Mouse (Mus musculus) testis, adult 2 months (tissue): Measurements from ENCODE around the gene Azin2.

ENCODE experiments used
- CTCF ChIP-seq: fragments of 200-500 bp; IDR thresholded peaks from 2 replicates; pipeline ENCODE4 v1.5.1; 2012; ENCODE audit warnings: low read depth, mild to moderate bottlenecking, inconsistent platforms, low read length, moderate library complexity; ENCODE audit not compliant: control insufficient read depth, insufficient read depth, insufficient replicate concordance
- POLR2A ChIP-seq: fragments of 200-500 bp; IDR thresholded peaks from 2 replicates; pipeline ENCODE4 v1.6.1; 2012; ENCODE audit warnings: low read depth, mild to moderate bottlenecking, inconsistent platforms, low read length, moderate library complexity; ENCODE audit not compliant: control insufficient read depth

DNA sequence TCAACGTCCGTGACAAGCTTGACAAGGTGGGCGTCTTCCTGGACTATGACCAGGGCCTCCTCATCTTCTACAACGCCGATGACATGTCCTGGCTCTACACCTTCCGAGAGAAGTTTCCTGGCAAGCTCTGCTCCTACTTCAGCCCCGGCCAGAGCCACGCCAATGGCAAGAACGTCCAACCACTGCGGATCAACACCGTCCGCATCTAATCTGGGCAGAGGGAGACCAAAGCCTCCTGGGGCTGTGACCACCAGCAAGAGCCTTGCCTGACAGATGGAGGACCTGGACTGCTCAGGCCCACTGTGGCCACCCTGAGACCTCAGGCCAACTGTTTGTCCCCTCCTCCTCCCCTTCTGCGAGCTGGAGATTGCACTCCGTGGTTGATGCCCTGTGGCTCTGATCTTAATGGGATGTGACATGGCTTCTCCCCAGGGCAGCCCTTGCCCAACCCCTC lies 52.8 kb downstream of the Azin2 start:
- no peak for TF ChIP-seq POLR2A
- no peak for TF ChIP-seq CTCF
